Mouse (Mus musculus): ENCODE results near the gene Rab33b. TPM values are rescaled to one million over a fixed set of nuclear protein-coding genes. Genes with fewer than 3 reads are reported as not detected.

Gene Rab33b
- polyA plus RNA-seq, 1 experiment from 2014 or later = 4.9 TPM

- H3K4me3 ChIP-seq (replicated peaks) = no peak overlapping the region
- 44% methylated on average over 15 of the region's 15 CpGs for WGBS (ENCODE audit: insufficient replicate concordance)
- no peak overlapping the region for H3K4me2 ChIP-seq
- peak overlapping the region; percentile 7; the same call in 1 of the 2 replicates for H3K27ac ChIP-seq
- peak; percentile 70 for DNase-seq
- no peaks in the 10 kb centered on the region for H3K27me3 ChIP-seq
- H3K9ac ChIP-seq = no peak overlapping the region
- ATAC-seq (ENCODE audit: low read depth) = peak; percentile 71
- H3K9me3 ChIP-seq (replicated peaks) = no peaks in the 10 kb centered on the region
- peaks cover 41% of the 10 kb centered on the region for H3K36me3 ChIP-seq
- peaks cover 8% of the 10 kb centered on the region for H3K4me1 ChIP-seq (replicated peaks)
These were observed 56.1 kb downstream of the Rab33b start for GRCm38 (mm10) chr3:51539567-51540408.

- ATAC-seq (ENCODE audit: low read depth) (no peak), DNase-seq (no peak)
- Histone ChIP-seq H3K9ac (no peak overlapping the region), H3K36me3 (peaks cover 35% of the 10 kb centered on the region), H3K9me3 (replicated peaks) (no peaks in the 10 kb centered on the region), H3K27me3 (no peaks in the 10 kb centered on the region), H3K4me2 (no peak overlapping the region), H3K27ac (no peak overlapping the region), H3K4me3 (replicated peaks) (no peak overlapping the region), H3K4me1 (replicated peaks) (peaks cover 8% of the 10 kb centered on the region)
- 87% methylated on average over 9 of the region's 9 CpGs for WGBS (ENCODE audit: insufficient replicate concordance)
These were observed 56.9 kb downstream of the Rab33b start for GRCm38 (mm10) chr3:51540659-51541058.

GRCm38 (mm10) chr3:51544442-51545128 is 60.9 kb downstream of the Rab33b start:
- no peak overlapping the region for H3K4me3 ChIP-seq (replicated peaks)
- no peaks in the 10 kb centered on the region for H3K27me3 ChIP-seq
- no peak overlapping the region for H3K27ac ChIP-seq
- no peak for DNase-seq
- peaks cover 16% of the 10 kb centered on the region for H3K36me3 ChIP-seq
- H3K4me2 ChIP-seq = no peak overlapping the region
- peaks cover 11% of the 10 kb centered on the region for H3K4me1 ChIP-seq (replicated peaks)
- no peaks in the 10 kb centered on the region for H3K9me3 ChIP-seq (replicated peaks)
- no peak overlapping the region for H3K9ac ChIP-seq
- no peak for ATAC-seq (ENCODE audit: low read depth)
- WGBS (ENCODE audit: insufficient replicate concordance) = 83% methylated on average over 19 of the region's 19 CpGs

Other genes starting within 250 kb of the Rab33b start
- gene Elf2, start 143.3 kb upstream of the Rab33b start, polyA plus RNA-seq (2015; fragmentation: Nextera tagmentation; extraction: Ambion mirVana) = 24.0 and 24.4 TPM in 2 replicates
- gene Mgarp, start 87.2 kb upstream of the Rab33b start, polyA plus RNA-seq (2015; fragmentation: Nextera tagmentation; extraction: Ambion mirVana) = 1.1 TPM in 2 replicates
- 563 and 588 TPM in 2 replicates for gene Ndufc1, start 74.9 kb upstream of the Rab33b start, polyA plus RNA-seq (2015; fragmentation: Nextera tagmentation; extraction: Ambion mirVana)
- gene Naa15, start 68.8 kb upstream of the Rab33b start, polyA plus RNA-seq (2015; fragmentation: Nextera tagmentation; extraction: Ambion mirVana) = 34.5 and 47.1 TPM in 2 replicates
- 0.45 and 0.67 TPM in 2 replicates for gene Setd7, start 77.0 kb downstream of the Rab33b start, polyA plus RNA-seq (2015; fragmentation: Nextera tagmentation; extraction: Ambion mirVana)
- gene Mgst2, start 176.4 kb downstream of the Rab33b start, polyA plus RNA-seq (2015; fragmentation: Nextera tagmentation; extraction: Ambion mirVana) = 16.5 and 18.8 TPM in 2 replicates